Mouse (Mus musculus) mature B cell (primary cell): ENCODE measurements around the gene Nell1.

Experiments
- in situ Hi-C: fragments of 300-500 bp; cut with MboI; formaldehyde crosslinking; loops from 2 replicates; pipeline ENCODE4 v1.14.3; 2019

Nell1 gene

GRCm38 (mm10) chr7:50551426-50551825 is 576.8 kb downstream of the Nell1 start:
- in situ Hi-C loops: no loop called here

- in situ Hi-C loops: no loop called here
Observed at GRCm38 (mm10) chr7:50562708-50563107, 588.0 kb downstream of the Nell1 start.

- in situ Hi-C loops: no loop called here
Observed at GRCm38 (mm10) chr7:50573841-50574240, 599.2 kb downstream of the Nell1 start.

- in situ Hi-C loops: no loop called here
Observed at GRCm38 (mm10) chr7:50588642-50589424, 614.2 kb downstream of the Nell1 start.

GRCm38 (mm10) chr7:50598890-50599289 is 624.2 kb downstream of the Nell1 start, which contains the start of gene 4933405O20Rik:
TSS of gene 4933405O20Rik (plus strand) at chr7:50599190.
- in situ Hi-C loops: no loop called here

- in situ Hi-C loops: no loop called here
Observed at GRCm38 (mm10) chr7:50614101-50614500, 639.4 kb downstream of the Nell1 start.

- in situ Hi-C loops: no loop called here
Observed at GRCm38 (mm10) chr7:50629186-50629585, 654.5 kb downstream of the Nell1 start.

GRCm38 (mm10) chr7:50633147-50633546 is 658.5 kb downstream of the Nell1 start:
- in situ Hi-C loops: no loop called here

GRCm38 (mm10) chr7:50672266-50672665 is 697.6 kb downstream of the Nell1 start:
- in situ Hi-C loops: no loop called here

- in situ Hi-C loops: no loop called here
Observed at GRCm38 (mm10) chr7:50675444-50675843, 700.8 kb downstream of the Nell1 start.

GRCm38 (mm10) chr7:50677511-50677910 is 702.8 kb downstream of the Nell1 start:
- in situ Hi-C loops: no loop called here

- in situ Hi-C loops: no loop called here
Observed at GRCm38 (mm10) chr7:50686337-50686736, 711.7 kb downstream of the Nell1 start.

- in situ Hi-C loops: no loop called here
Observed at GRCm38 (mm10) chr7:50725166-50725565, 750.5 kb downstream of the Nell1 start.

- in situ Hi-C loops: no loop called here
Observed at GRCm38 (mm10) chr7:50730951-50731350, 756.3 kb downstream of the Nell1 start.

GRCm38 (mm10) chr7:50755516-50755915 is 780.9 kb downstream of the Nell1 start:
- in situ Hi-C loops: no loop called here

GRCm38 (mm10) chr7:50756409-50756808 is 781.7 kb downstream of the Nell1 start:
- in situ Hi-C loops: no loop called here

- in situ Hi-C loops: no loop called here
Observed at GRCm38 (mm10) chr7:50773516-50773915, 798.9 kb downstream of the Nell1 start.

- in situ Hi-C loops: no loop called here
Observed at GRCm38 (mm10) chr7:50781105-50781504, 806.4 kb downstream of the Nell1 start.

GRCm38 (mm10) chr7:50783652-50784051 is 809.0 kb downstream of the Nell1 start:
- in situ Hi-C loops: no loop called here

- in situ Hi-C loops: no loop called here
Observed at GRCm38 (mm10) chr7:50826180-50826579, 851.5 kb downstream of the Nell1 start.

- in situ Hi-C loops: no loop called here
Observed at GRCm38 (mm10) chr7:50832799-50833198, 858.1 kb downstream of the Nell1 start.

- in situ Hi-C loops: no loop called here
Observed at GRCm38 (mm10) chr7:50842646-50843045, 868.0 kb downstream of the Nell1 start.

- in situ Hi-C loops: no loop called here
Observed at GRCm38 (mm10) chr7:50847921-50848320, 873.3 kb downstream of the Nell1 start.

- in situ Hi-C loops: no loop called here
Observed at GRCm38 (mm10) chr7:50850271-50850670, 875.6 kb downstream of the Nell1 start.
